Mouse (Mus musculus) T-helper 1 cell (primary cell): ENCODE measurements around the gene Rgs1.

Experiments
- in situ Hi-C: fragments of 300-600 bp; cut with MboI, MseI; formaldehyde crosslinking; loops from one replicate; pipeline ENCODE4 v1.15.1; 2025; ENCODE audit warnings: high pct_unique_total_duplicates

The Rgs1 gene

DNA sequence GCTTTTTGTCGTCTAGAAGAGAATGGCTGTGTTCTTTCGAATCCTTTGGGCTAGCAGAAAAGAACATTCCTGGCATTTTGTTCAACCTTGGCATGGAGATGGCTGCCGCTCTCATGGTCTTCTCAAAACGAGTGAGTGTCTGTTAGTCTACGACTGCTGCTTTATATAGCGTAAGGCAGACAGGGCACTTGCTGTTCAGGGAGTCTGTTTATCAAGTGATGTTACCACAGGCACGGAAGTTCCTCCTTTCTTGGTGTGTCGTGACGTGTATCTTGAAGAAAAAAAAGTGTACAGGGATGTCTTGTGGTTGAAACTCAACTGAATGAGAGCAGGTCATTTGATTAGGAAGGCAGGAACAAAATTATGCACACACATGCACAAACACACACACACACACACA is at the start of gene Rgs1:
TSS of gene Rgs1 (minus strand) at position 320 of the 400 bp plus-strand sequence.
- in situ Hi-C loops, result no loop called here

DNA sequence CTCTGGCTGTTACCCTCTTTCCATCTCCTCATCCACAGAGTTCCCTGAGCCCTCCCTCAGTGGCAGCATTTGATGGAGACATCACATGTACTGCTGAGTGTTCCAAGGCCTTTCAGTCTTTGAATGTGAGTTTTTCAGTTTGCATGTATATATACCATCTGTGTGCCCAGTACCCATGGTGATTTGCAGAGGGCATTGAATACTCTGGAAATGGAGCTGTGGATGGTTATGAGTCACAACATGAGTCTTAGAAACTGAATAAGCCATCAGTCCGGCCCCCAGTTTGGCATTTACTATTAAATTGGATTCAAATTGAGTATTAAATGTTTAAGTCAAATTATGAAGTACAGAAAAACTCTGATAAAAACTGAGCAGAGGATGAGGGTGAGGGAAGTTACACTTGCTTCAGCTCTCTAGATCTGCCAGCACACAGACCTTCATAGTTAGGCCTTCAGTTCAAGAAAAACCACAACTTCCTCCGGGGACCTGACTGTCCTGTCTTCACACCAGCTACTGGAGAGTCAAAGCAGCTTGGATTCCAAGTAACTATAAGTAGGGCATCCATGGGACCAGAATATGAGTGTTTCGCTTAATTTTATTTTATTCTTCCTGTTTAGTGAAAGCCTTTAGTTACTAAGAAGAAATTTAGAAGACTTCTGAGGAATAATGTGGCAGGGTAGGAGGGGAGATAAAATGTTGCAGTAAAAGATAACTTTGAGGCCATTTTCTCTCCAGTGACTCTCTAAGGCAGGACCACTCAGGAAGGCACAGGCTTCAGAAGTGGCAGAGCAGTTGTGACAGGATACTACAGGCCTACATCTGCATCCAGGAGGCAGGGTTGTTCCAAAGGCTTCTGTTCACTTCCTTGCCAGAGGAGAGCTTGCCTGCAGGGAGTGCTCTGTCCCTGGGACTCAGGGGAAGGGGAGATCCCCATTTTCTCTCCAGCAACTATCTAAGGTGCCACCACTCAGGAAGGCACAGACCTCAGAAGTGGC is 34.3 kb upstream of the Rgs1 start:
- in situ Hi-C loops, result no loop called here

DNA sequence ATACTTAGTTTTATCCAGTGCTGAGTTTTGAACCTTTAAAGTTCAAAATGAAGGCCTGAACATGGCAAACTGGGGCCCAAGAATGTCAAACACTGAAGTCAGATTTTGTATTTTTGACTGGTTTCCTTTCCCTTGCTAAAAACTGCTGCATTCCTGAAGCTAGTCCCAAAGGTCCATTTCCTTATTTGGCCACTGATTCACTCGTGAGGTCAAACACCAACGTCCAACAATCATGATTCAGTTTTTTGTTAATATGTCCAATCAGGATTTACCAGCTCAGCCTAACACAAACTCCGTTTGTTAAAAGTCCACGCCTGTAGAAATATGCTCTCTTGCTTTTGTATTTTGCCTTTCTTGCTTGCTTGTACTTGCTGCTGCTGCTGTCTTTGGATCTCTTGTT is 31.0 kb upstream of the Rgs1 start:
- in situ Hi-C loops, result no loop called here

DNA sequence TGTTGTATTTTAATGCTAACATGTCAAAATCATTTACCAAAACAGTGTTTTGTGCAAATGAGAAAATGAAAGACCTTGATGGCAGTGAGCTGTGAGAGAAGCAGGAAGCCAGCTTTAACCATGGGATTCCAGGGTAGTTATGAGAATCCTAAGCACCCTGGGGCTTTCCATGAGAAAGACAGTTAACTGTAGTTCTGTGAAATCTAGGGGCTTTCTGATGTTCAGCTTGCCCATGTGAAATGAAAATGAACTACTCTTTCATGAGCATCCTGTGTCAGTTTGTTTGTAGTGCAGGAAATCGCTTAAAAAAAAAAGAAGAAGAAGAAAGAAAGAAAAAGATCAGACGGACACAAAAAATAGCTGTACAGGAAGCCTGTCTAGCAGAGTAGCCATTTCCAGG is 23.9 kb upstream of the Rgs1 start:
- in situ Hi-C loops, result no loop called here

DNA sequence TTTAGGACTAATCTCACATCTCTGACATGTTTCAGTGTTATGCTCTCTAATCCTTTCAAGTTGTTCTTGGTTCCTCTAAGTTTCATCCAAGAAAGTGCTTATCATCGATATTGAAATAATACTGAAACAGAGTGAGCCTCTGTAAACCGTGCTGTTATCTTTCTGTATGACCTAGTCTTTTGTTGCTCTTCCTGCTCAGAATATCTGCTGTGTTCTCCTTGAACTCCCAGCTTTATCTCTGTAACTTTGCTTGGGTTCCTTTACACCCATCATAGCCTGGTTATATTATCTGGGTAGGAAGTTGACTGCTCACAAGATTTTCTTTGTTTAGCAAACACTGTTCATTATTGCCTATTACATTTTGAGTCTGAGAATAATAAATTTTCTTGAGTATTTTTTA is 20.1 kb upstream of the Rgs1 start:
- in situ Hi-C loops, result no loop called here

DNA sequence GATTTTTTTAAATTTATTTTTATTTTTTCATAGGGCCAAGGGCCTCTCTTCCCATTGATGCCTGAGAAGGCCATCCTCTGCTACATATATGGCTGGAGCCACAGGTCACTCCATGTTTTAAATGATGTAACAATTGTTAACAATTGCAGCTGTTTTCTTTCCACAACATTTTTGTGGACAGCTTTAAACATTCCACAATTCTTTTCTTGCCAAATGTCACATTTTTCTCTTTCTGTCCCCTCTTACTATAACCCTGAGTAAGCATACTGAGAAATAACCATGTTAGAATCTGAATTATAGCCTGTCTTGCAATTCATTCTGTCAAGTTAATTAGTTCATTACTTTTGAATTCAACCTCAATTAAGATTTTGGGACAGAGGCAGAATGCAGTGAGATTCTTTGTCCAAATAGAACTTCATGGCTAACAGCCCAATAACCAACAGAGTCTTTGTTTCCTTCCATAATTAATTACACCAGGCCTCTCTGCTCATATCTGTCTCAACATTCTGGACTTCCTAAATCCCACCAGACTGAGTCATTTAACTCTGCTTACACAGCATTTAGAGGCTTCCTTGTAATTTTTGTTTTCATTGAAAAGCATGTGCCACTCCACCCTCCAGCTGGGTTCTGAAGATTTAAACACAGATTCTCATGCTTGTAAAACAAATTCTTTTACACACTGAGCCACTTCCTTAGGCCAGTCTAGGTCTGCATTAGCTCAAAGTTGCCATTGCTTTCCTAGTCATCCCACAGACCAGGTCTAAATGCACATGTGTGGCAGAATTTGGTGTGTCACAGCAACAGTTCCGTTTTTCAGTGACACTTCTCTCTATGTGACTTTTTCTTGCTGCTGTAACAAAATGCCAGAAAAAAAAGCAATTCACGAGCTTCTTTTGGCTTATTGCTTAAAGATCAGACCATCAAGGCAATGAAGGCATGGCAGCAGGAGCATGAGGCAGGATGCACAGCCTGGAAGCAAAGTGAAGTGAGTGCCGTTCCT is 18.7 kb upstream of the Rgs1 start:
- in situ Hi-C loops, result no loop called here

DNA sequence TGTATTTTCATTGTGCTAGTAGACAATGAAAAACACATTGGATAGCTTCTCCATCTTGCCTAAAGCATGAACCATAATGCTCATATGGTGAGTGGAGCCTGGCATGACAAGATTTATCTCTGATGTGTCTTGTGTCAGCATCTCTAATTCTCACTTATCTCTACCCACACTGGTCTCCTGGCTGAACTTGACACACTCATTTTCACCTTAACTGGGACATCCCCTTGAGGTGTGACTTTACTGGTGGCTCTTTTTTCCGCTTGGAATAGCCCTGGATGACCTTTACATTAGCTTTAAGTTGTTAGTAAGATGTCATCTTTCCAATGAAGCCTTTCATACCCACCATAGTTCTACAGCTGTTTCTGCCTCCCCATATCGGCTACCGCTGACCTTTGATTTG is 15.0 kb upstream of the Rgs1 start:
- in situ Hi-C loops, result no loop called here

DNA sequence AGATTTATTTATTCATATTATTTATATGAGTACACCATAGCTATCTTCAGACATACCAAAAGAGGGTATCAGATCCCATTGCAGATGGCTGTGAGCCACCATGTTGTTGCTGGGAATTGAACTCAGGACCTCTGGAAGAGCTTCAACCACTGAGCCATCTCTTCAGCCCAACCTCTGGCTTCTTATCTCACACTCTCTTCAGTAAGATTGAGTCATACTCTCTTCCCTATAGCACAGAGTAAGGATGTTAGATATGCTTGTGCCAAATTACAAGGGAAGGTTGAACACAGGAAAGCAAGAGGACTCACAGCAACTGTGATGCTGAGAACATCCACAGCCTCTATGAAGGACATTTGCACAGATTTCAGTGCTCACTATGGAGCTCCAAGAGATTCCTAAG is 13.0 kb upstream of the Rgs1 start:
- in situ Hi-C loops, result no loop called here

DNA sequence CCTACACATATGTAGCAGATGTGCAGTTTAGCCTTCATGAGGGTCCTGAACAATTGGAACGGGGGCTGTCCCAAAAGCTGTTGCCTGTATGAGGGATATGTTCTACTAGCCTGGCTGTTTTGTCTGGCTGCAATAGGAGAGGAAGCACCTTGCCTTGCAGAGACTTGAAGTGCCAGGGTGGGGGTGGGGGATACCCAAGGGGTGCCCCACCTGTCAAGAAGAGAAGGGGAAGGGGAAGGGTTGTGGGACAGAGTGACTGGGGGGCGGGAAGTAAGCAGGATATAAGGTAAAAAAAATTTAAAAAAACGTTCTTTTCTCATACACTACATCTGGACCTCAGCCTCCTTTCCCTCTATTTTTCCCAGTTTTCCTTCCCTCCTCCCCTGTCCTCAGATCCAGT is 9.7 kb upstream of the Rgs1 start:
- in situ Hi-C loops, result loop anchor here (10.0 kb wide), 1 partner anchor 96 kb away; no protein-coding TSS in a partner anchor

DNA sequence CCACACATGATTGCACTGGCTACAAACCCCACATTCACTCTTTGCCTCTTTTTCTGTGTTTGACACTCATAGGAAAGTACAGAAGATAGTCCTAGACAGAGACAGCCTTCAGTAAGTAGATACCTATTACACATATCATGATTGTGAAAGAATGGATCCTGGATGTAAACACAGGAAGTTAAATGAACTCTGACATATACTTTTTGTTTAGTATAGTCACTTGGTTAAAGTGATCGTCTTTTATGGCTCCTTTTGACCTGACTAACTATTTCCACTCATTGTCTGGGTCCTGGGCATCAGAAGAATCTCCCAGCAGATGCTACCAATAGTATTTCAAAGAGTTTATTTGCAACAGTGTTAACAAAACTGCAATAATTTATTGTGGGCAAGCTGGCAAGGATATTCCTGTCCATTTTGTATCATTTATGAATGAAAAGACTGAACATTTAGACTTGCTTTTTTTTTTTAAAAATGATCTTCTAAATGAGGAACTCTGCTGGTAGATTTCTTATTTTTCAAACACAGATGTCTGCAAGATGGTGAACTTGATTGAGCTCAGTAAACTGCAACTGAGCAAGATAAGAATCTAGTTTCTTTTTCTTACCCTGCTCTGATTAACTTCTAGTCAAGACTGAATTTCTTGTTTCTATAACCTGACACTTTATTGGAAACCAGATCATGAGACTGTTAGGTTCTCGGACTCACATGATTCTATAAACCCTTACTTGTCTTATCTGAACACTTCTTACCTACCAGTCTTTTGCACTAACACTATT is 7.7 kb upstream of the Rgs1 start:
- in situ Hi-C loops, result loop anchor here (10.0 kb wide), 1 partner anchor 98 kb away; no protein-coding TSS in a partner anchor

DNA sequence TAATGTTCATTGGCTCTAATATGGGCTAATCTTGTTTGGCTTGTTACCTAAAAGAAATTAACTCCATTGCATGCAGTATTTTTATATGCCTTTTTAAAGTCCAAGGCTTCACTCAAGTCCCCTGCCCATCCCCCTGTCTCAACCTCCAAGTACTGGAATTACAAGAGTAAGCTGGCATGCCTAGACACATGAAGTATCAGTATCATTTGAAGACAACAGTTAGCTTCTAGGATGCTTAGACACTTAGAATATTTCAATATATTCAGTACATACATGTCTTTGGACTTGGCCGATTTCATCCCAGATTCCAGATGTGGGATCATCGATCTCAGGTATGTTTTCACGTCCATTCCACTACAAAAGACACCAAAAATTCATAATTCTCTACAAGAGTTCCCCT is 836 bp downstream of the Rgs1 start:
- in situ Hi-C loops, result no loop called here

DNA sequence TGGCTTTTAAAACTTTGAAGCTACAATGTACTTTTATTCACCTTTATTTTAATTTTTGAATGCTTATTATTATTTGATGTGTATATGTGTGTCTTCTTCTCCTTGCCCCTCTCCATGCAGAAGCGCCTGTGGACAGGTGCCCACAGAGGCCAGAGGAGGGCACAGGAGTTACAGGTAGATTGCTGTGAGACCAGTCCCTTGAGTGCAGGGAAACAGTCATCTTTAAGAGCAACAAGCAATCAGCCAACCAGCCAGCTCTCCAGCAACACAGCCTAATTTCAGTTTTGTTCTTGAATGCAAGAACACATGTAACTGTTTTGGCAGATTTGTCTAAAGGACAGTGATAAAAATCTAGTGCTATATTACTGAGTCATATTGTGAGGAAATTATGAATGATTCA is 1.7 kb downstream of the Rgs1 start:
- in situ Hi-C loops, result no loop called here

DNA sequence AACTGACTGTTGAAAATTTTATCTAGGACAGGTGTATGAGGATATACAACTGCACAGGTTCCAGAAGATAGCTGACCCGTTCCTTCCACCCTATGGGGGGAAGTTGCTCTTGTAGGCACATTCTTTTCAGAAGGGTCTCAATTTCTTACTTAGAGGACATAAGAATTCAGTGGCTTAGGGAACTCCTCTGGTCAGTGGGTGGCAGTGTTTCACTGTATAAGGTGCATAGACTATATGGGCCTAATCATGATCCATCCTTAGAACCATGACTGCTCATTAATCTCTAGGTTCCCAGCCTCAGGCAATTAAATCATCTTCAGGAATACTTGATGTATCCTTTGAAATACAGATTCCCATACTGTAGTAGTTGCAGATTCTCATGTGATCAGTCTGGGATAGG is 5.5 kb downstream of the Rgs1 start:
- in situ Hi-C loops, result no loop called here

DNA sequence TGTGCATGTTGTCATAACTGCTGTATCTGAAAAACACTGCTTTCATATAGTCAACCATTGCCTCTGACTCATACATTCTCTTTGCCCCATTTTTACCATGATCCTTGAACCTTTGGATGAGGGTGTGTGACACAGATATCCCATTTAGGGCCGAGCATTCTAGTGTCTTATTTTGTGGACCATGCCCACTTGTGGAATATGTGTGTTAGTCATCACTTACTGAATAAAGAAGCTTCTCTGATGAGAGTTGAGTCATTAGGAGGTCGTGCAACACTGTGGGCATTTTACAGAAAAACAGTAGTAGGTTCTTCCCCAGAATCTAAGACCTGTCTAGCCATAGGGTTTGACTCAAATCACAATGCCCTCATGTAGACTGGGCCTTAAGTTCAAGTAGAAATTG is 9.8 kb downstream of the Rgs1 start:
- in situ Hi-C loops, result loop anchor here (5.0 kb wide), 1 partner anchor 37 kb away; no protein-coding TSS in a partner anchor

DNA sequence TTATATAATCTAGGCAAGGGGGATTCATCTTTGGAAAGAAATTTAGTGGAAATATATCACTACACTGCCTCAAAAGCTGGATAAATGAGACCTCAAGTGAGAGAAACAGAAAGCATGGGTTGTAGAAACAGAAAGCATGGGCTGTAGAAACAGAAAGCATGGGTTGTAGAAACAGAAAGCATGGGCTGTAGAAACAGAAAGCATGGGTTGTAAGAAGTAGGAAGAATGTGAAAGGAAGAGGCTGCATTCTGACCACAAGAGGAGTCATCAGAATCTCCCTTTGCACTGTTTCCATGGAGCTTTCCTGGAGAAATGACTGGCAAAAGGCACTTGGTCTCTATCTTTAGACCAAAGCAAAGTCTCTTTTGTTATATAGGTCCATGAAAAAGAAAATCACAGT is 33.8 kb downstream of the Rgs1 start:
- in situ Hi-C loops, result no loop called here

DNA sequence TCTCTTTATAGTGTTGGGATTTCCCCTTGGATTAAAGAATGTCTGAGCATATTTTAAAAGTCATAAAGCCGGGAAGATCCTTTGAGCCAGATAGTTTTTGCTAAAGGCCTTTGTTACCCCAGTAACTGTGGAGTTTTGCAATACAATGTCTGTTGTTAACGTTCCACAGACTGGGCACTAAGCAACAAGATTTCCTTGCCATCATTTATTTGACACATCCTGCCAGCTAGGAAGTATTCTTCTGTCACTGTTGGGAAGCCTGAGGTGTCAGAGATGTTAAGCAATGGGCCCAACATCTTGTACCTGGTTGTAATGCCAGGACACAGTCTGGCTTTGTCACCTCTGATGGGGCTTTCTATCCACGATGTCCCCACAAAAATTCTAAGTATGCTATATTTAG is 38.1 kb downstream of the Rgs1 start:
- in situ Hi-C loops, result no loop called here

DNA sequence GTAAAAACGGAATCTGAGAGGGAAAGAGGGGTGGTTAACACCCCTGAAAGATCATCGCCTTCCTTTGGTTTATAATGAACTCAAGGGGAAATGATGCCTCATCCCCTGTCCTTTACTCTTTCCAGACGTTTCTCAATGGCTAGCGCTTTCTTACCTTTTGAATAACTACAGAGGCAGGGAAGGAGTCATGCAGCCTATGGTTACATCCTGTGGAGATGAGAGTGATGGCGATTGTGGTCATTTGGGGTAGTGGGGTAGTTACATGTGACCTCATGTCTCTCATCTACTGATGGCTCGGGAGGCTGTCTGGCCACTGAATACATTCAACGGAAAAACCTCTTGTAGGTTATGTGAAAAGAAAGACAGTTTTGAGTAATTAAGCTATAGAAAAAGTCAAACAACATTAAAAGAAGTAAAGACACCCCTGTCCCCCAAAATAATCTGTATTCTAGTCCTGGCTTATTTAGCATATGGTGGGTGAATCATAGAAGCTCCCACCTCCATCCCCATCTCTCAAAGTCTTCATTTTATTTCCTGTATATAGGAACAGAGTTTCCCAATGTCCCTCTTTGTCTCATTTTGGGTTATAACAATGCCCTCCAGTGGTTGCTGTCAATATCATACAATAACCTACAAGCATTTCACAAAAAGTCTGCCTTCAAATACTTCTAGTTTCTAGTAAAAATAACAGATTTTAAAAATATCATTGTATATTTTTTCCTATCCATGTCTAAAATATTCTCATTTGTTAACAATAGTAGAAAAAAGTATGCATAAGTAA is 42.6 kb downstream of the Rgs1 start:
- in situ Hi-C loops, result no loop called here

DNA sequence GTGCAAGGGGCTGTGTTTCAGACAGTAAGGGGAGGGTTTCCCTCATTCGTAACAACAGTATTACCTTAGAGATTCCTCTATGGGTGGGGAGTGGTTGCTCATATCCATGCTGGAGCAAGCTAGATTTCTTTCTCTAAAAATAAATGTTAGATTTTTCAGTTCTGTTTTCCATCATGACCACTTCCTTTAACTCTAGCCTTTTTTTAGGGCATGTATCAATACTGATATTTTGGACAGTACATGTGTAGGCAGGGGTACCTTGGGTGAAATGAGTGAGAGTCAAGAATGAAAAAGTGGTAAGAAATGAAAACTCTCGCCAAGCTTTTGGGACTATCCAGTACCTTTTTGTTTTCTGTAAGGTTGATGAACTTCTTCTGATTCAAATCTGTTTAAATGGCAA is 44.3 kb downstream of the Rgs1 start:
- in situ Hi-C loops, result loop anchor here (5.0 kb wide), 1 partner anchor 33 kb away; no protein-coding TSS in a partner anchor

DNA sequence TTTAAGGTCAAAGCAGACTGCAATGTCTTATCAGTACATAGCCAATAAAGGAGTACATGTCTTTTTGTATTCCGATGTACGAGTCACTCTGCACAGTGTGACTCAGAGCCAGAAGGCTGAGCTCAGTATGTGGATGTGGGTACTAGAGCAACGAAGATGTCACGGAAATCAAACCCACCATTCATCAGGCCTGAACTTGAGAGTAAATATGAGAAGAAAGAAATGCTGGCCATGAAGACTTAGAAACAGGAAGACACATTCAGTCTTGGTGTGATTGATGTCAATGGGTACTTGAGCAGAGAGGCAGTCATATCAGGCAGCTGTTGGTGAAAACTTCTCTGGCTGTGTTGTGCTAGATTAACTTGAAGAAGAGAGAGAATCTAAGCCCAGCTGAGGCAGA is 46.1 kb downstream of the Rgs1 start:
- in situ Hi-C loops, result loop anchor here (5.0 kb wide), 1 partner anchor 34 kb away; no protein-coding TSS in a partner anchor

DNA sequence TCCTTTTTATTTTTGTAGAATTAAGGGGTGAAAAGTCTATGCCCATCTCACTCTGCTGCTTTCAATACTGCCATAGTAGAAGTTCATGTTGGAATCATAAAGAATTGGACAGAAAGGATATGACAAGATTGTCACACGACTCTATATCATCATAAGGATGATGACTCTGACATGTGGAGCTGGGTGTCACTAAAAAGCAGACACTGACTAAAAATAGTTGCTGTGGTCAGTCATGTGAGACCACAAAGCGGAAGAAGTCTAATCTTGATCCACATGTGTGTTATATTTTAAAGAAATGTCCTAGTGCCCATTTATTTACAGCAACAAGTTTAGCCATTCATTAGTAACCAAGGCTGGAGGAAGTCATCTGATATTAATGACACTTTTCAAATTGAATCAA is 48.5 kb downstream of the Rgs1 start:
- in situ Hi-C loops, result loop anchor here (5.0 kb wide), 1 partner anchor 37 kb away; no protein-coding TSS in a partner anchor
